Mouse (Mus musculus): ENCODE measurements around the gene Ccnk. TPM values are rescaled to one million over a fixed set of nuclear protein-coding genes. Genes with fewer than 3 reads are reported as not detected.

The Ccnk gene
- polyA plus RNA-seq, 1 experiment = 29.1 TPM

GRCm38 (mm10) chr12:108244778-108245177 is 65.4 kb downstream of the Ccnk start:
- Histone ChIP-seq H3K4me2 (ENCODE audit: low read depth) (peak overlapping the region; percentile 42), H3K36me3 (ENCODE audit: control insufficient read depth, insufficient read depth) (no peaks in the 10 kb centered on the region), H3K4me3 (no peak overlapping the region), H3K27me3 (ENCODE audit: control insufficient read depth, insufficient read depth, insufficient read length) (peaks cover 6% of the 10 kb centered on the region), H3K79me2 (ENCODE audit: control insufficient read depth, insufficient read depth) (no peaks in the 10 kb centered on the region), H3ac (ENCODE audit: control insufficient read depth, insufficient read length) (no peak overlapping the region)
- no peak for TF ChIP-seq USF1 (IDR thresholded peaks at IDR 0.05; ENCODE audit: low read depth)
- no peak for TF ChIP-seq SRF (IDR thresholded peaks at IDR 0.05; ENCODE audit: control insufficient read depth, insufficient read length, low read depth)
- TF ChIP-seq E2F4 (IDR thresholded peaks at IDR 0.05; ENCODE audit: insufficient read depth) = no peak
- TF ChIP-seq POLR2AphosphoS2 (IDR thresholded peaks at IDR 0.05; ENCODE audit: insufficient read length, low read depth) = no peak
- no peak for TF ChIP-seq REST (IDR thresholded peaks at IDR 0.05; ENCODE audit: insufficient read depth, insufficient read length)
- TF ChIP-seq CEBPB (IDR thresholded peaks at IDR 0.05; ENCODE audit: insufficient read depth, poor library complexity, severe bottlenecking) = no peak
- no peak for TF ChIP-seq TCF3 (IDR thresholded peaks at IDR 0.05; ENCODE audit: insufficient read length, low read depth)
- TF ChIP-seq POLR2A (IDR thresholded peaks at IDR 0.05; ENCODE audit: insufficient read length, low read depth) = no peak
- no peak for TF ChIP-seq MAX (IDR thresholded peaks at IDR 0.05; ENCODE audit: low read depth)
- no peak for TF ChIP-seq TCF12 (IDR thresholded peaks at IDR 0.05; ENCODE audit: insufficient read depth, poor library complexity, severe bottlenecking)
- no peak for TF ChIP-seq MYOG (IDR thresholded peaks at IDR 0.05; ENCODE audit: control insufficient read depth in 1 of 3, insufficient read depth in 1 of 3, insufficient read length in 2 of 3, low read depth in 2 of 3)
- no peak for TF ChIP-seq MYOD1 (IDR thresholded peaks at IDR 0.05; ENCODE audit: control insufficient read depth in 1 of 3, insufficient read length in 2 of 3, low read depth in 2 of 3)

GRCm38 (mm10) chr12:108245579-108245978 is 66.2 kb downstream of the Ccnk start:
- Histone ChIP-seq H3ac (ENCODE audit: control insufficient read depth, insufficient read length) (no peak overlapping the region), H3K4me3 (no peak overlapping the region), H3K4me2 (ENCODE audit: low read depth) (no peak overlapping the region), H3K27me3 (ENCODE audit: control insufficient read depth, insufficient read depth, insufficient read length) (peaks cover 6% of the 10 kb centered on the region), H3K79me2 (ENCODE audit: control insufficient read depth, insufficient read depth) (no peaks in the 10 kb centered on the region), H3K36me3 (ENCODE audit: control insufficient read depth, insufficient read depth) (no peaks in the 10 kb centered on the region)
- TF ChIP-seq MYOG (IDR thresholded peaks at IDR 0.05; ENCODE audit: control insufficient read depth in 1 of 3, insufficient read depth in 1 of 3, insufficient read length in 2 of 3, low read depth in 2 of 3) = no peak
- TF ChIP-seq MYOD1 (IDR thresholded peaks at IDR 0.05; ENCODE audit: control insufficient read depth in 1 of 3, insufficient read length in 2 of 3, low read depth in 2 of 3) = no peak
- no peak for TF ChIP-seq TCF12 (IDR thresholded peaks at IDR 0.05; ENCODE audit: insufficient read depth, poor library complexity, severe bottlenecking)
- no peak for TF ChIP-seq MAX (IDR thresholded peaks at IDR 0.05; ENCODE audit: low read depth)
- TF ChIP-seq CEBPB (IDR thresholded peaks at IDR 0.05; ENCODE audit: insufficient read depth, poor library complexity, severe bottlenecking) = no peak
- TF ChIP-seq REST (IDR thresholded peaks at IDR 0.05; ENCODE audit: insufficient read depth, insufficient read length) = no peak
- TF ChIP-seq TCF3 (IDR thresholded peaks at IDR 0.05; ENCODE audit: insufficient read length, low read depth) = no peak
- TF ChIP-seq E2F4 (IDR thresholded peaks at IDR 0.05; ENCODE audit: insufficient read depth) = no peak
- TF ChIP-seq POLR2A (IDR thresholded peaks at IDR 0.05; ENCODE audit: insufficient read length, low read depth) = no peak
- no peak for TF ChIP-seq USF1 (IDR thresholded peaks at IDR 0.05; ENCODE audit: low read depth)
- no peak for TF ChIP-seq SRF (IDR thresholded peaks at IDR 0.05; ENCODE audit: control insufficient read depth, insufficient read length, low read depth)
- TF ChIP-seq POLR2AphosphoS2 (IDR thresholded peaks at IDR 0.05; ENCODE audit: insufficient read length, low read depth) = no peak

- Histone ChIP-seq H3K79me2 (ENCODE audit: control insufficient read depth, insufficient read depth) (no peaks in the 10 kb centered on the region), H3K27me3 (ENCODE audit: control insufficient read depth, insufficient read depth, insufficient read length) (peaks cover 6% of the 10 kb centered on the region), H3ac (ENCODE audit: control insufficient read depth, insufficient read length) (no peak overlapping the region), H3K4me2 (ENCODE audit: low read depth) (no peak overlapping the region), H3K4me3 (no peak overlapping the region), H3K36me3 (ENCODE audit: control insufficient read depth, insufficient read depth) (no peaks in the 10 kb centered on the region)
- no peak for TF ChIP-seq MAX (IDR thresholded peaks at IDR 0.05; ENCODE audit: low read depth)
- no peak for TF ChIP-seq E2F4 (IDR thresholded peaks at IDR 0.05; ENCODE audit: insufficient read depth)
- no peak for TF ChIP-seq TCF12 (IDR thresholded peaks at IDR 0.05; ENCODE audit: insufficient read depth, poor library complexity, severe bottlenecking)
- no peak for TF ChIP-seq POLR2AphosphoS2 (IDR thresholded peaks at IDR 0.05; ENCODE audit: insufficient read length, low read depth)
- TF ChIP-seq POLR2A (IDR thresholded peaks at IDR 0.05; ENCODE audit: insufficient read length, low read depth) = no peak
- TF ChIP-seq CEBPB (IDR thresholded peaks at IDR 0.05; ENCODE audit: insufficient read depth, poor library complexity, severe bottlenecking) = no peak
- no peak for TF ChIP-seq TCF3 (IDR thresholded peaks at IDR 0.05; ENCODE audit: insufficient read length, low read depth)
- TF ChIP-seq MYOG (IDR thresholded peaks at IDR 0.05; ENCODE audit: control insufficient read depth in 1 of 3, insufficient read depth in 1 of 3, insufficient read length in 2 of 3, low read depth in 2 of 3) = no peak
- TF ChIP-seq MYOD1 (IDR thresholded peaks at IDR 0.05; ENCODE audit: control insufficient read depth in 1 of 3, insufficient read length in 2 of 3, low read depth in 2 of 3) = no peak
- TF ChIP-seq REST (IDR thresholded peaks at IDR 0.05; ENCODE audit: insufficient read depth, insufficient read length) = no peak
- TF ChIP-seq USF1 (IDR thresholded peaks at IDR 0.05; ENCODE audit: low read depth) = no peak
- no peak for TF ChIP-seq SRF (IDR thresholded peaks at IDR 0.05; ENCODE audit: control insufficient read depth, insufficient read length, low read depth)
These were observed 67.6 kb downstream of the Ccnk start for GRCm38 (mm10) chr12:108246759-108247500.

- Histone ChIP-seq H3K4me2 (ENCODE audit: low read depth) (no peak overlapping the region), H3K27me3 (ENCODE audit: control insufficient read depth, insufficient read depth, insufficient read length) (no peaks in the 10 kb centered on the region), H3K36me3 (ENCODE audit: control insufficient read depth, insufficient read depth) (no peaks in the 10 kb centered on the region), H3ac (ENCODE audit: control insufficient read depth, insufficient read length) (no peak overlapping the region), H3K79me2 (ENCODE audit: control insufficient read depth, insufficient read depth) (no peaks in the 10 kb centered on the region), H3K4me3 (no peak overlapping the region)
- no peak for TF ChIP-seq CEBPB (IDR thresholded peaks at IDR 0.05; ENCODE audit: insufficient read depth, poor library complexity, severe bottlenecking)
- no peak for TF ChIP-seq SRF (IDR thresholded peaks at IDR 0.05; ENCODE audit: control insufficient read depth, insufficient read length, low read depth)
- no peak for TF ChIP-seq MYOG (IDR thresholded peaks at IDR 0.05; ENCODE audit: control insufficient read depth in 1 of 3, insufficient read depth in 1 of 3, insufficient read length in 2 of 3, low read depth in 2 of 3)
- TF ChIP-seq E2F4 (IDR thresholded peaks at IDR 0.05; ENCODE audit: insufficient read depth) = no peak
- no peak for TF ChIP-seq REST (IDR thresholded peaks at IDR 0.05; ENCODE audit: insufficient read depth, insufficient read length)
- no peak for TF ChIP-seq USF1 (IDR thresholded peaks at IDR 0.05; ENCODE audit: low read depth)
- no peak for TF ChIP-seq MYOD1 (IDR thresholded peaks at IDR 0.05; ENCODE audit: control insufficient read depth in 1 of 3, insufficient read length in 2 of 3, low read depth in 2 of 3)
- TF ChIP-seq TCF12 (IDR thresholded peaks at IDR 0.05; ENCODE audit: insufficient read depth, poor library complexity, severe bottlenecking) = no peak
- TF ChIP-seq POLR2A (IDR thresholded peaks at IDR 0.05; ENCODE audit: insufficient read length, low read depth) = no peak
- no peak for TF ChIP-seq TCF3 (IDR thresholded peaks at IDR 0.05; ENCODE audit: insufficient read length, low read depth)
- TF ChIP-seq POLR2AphosphoS2 (IDR thresholded peaks at IDR 0.05; ENCODE audit: insufficient read length, low read depth) = no peak
- no peak for TF ChIP-seq MAX (IDR thresholded peaks at IDR 0.05; ENCODE audit: low read depth)
These were observed 69.6 kb downstream of the Ccnk start for GRCm38 (mm10) chr12:108249019-108249418.

Measured in myocyte (in vitro differentiated cells).